Comparison of ENCODE assay signal across 8 mouse cellular contexts in genomic region chr8:94377714-94378205, GRCm38 (mm10). TPM values are rescaled to one million over a fixed set of nuclear protein-coding genes. Genes with fewer than 3 reads are reported as not detected.
DNase-seq lines count a peak whose midpoint lies in the region; ATAC-seq lines count a peak whose summit lies in the region.

No protein-coding gene starts in this region.

- peak overlapping the region; percentile 67; the same call in 1 of the 2 replicates for H3K27ac ChIP-seq in intestine, embryonic 15.5 days
- peak overlapping the region; percentile 79 for H3K27ac ChIP-seq in liver, embryonic 15.5 days (replicated peaks)
- H3K27ac ChIP-seq in hindbrain, embryonic 14.5 days: no peak overlapping the region

- no peaks in the 10 kb centered on the region for H3K9me3 ChIP-seq in intestine, embryonic 15.5 days
- no peaks in the 10 kb centered on the region for H3K9me3 ChIP-seq in liver, embryonic 15.5 days (replicated peaks)
- no peaks in the 10 kb centered on the region for H3K9me3 ChIP-seq in hindbrain, embryonic 14.5 days (ENCODE audit: control insufficient read depth, low read length)

- H3K9ac ChIP-seq in intestine, embryonic 15.5 days: no peak overlapping the region
- peak overlapping the region; percentile 13; the same call in 1 of the 2 replicates for H3K9ac ChIP-seq in liver, embryonic 15.5 days
- H3K9ac ChIP-seq in hindbrain, embryonic 14.5 days: no peak overlapping the region

- H3K4me1 ChIP-seq in intestine, embryonic 15.5 days (replicated peaks): peaks cover 6% of the 10 kb centered on the region; the same call in 1 of the 2 replicates
- peaks cover 39% of the 10 kb centered on the region for H3K4me1 ChIP-seq in liver, embryonic 15.5 days (replicated peaks)
- H3K4me1 ChIP-seq in hindbrain, embryonic 14.5 days (replicated peaks; ENCODE audit: control insufficient read depth, insufficient read depth, low read length): no peaks in the 10 kb centered on the region

- peak; percentile 48 to 76 for DNase-seq in urinary bladder, postnatal 36 days (ENCODE audit: low spot score in 2 of 2)
- no peak for DNase-seq in urinary bladder, postnatal 10 days (ENCODE audit: low spot score)
- peak; percentile 86 for DNase-seq in yolk sac, embryonic 10.5 days (ENCODE audit: low spot score)
- DNase-seq in cerebellum, adult 8-10 months: no peak
- no peak for DNase-seq in right cerebral cortex, postnatal 25 days
- no peak for DNase-seq in hindbrain, embryonic 14.5 days (ENCODE audit: low spot score)

- ATAC-seq in intestine, embryonic 15.5 days: peak; percentile 91
- peak; percentile 76 for ATAC-seq in liver, embryonic 15.5 days (ENCODE audit: insufficient read depth)
- no peak for ATAC-seq in hindbrain, embryonic 14.5 days (ENCODE audit: low FRiP score)

- H3K36me3 ChIP-seq in intestine, embryonic 15.5 days: no peaks in the 10 kb centered on the region
- no peaks in the 10 kb centered on the region for H3K36me3 ChIP-seq in liver, embryonic 15.5 days (replicated peaks)
- no peaks in the 10 kb centered on the region for H3K36me3 ChIP-seq in hindbrain, embryonic 14.5 days (replicated peaks; ENCODE audit: control insufficient read depth, insufficient read depth)

- 27% methylated on average over 11 of the region's 11 CpGs for WGBS in intestine, embryonic 15.5 days
- 67% methylated on average over 11 of the region's 11 CpGs for WGBS in liver, embryonic 15.5 days (ENCODE audit: insufficient replicate concordance)
- 71% methylated on average over 11 of the region's 11 CpGs for WGBS in hindbrain, embryonic 14.5 days

- no peak overlapping the region for H3K4me3 ChIP-seq in intestine, embryonic 15.5 days (replicated peaks)
- peak overlapping the region; percentile 29 for H3K4me3 ChIP-seq in liver, embryonic 15.5 days (replicated peaks)
- no peak overlapping the region for H3K4me3 ChIP-seq in hindbrain, embryonic 14.5 days (replicated peaks; ENCODE audit: low read length)

- peak overlapping the region; percentile 28; the same call in 1 of the 2 replicates for H3K4me2 ChIP-seq in intestine, embryonic 15.5 days (replicated peaks)
- H3K4me2 ChIP-seq in liver, embryonic 15.5 days: peak overlapping the region; percentile 11; the same call in 1 of the 2 replicates
- no peak overlapping the region for H3K4me2 ChIP-seq in hindbrain, embryonic 14.5 days (replicated peaks)

- no peaks in the 10 kb centered on the region for H3K27me3 ChIP-seq in intestine, embryonic 15.5 days (replicated peaks)
- 0 out of 2 replicates have a peak, but pooled peaks cover 16% of the 10 kb centered on the region for H3K27me3 ChIP-seq in liver, embryonic 15.5 days
- H3K27me3 ChIP-seq in hindbrain, embryonic 14.5 days (ENCODE audit: control insufficient read depth, insufficient read depth, low read length): no peaks in the 10 kb centered on the region

RNA-seq across cellular contexts. Expression of gene Herpud1, which starts 8.5 kb away (rescaled TPM):
- 115 and 138 TPM in 2 replicates for polyA plus RNA-seq in intestine, embryonic 15.5 days (2015; fragmentation: Nextera tagmentation; extraction: Ambion mirVana)
- 139 and 161 TPM in 2 replicates for polyA plus RNA-seq in liver, embryonic 15.5 days (2015; fragmentation: Nextera tagmentation; extraction: Ambion mirVana)
- polyA plus RNA-seq in hindbrain, embryonic 14.5 days (2014; fragmentation: Nextera tagmentation; extraction: Ambion mirVana): 66.6 and 79.8 TPM in 2 replicates

RNA-seq across cellular contexts. Expression of gene Slc12a3, which starts 48.8 kb away (rescaled TPM):
- 0.06 and 0.10 TPM in 2 replicates for polyA plus RNA-seq in intestine, embryonic 15.5 days (2015; fragmentation: Nextera tagmentation; extraction: Ambion mirVana)
- 0.15 and 0.37 TPM in 2 replicates for polyA plus RNA-seq in liver, embryonic 15.5 days (2015; fragmentation: Nextera tagmentation; extraction: Ambion mirVana)
- 0.07 TPM in 1 of 2 replicates, not detected in the other for polyA plus RNA-seq in hindbrain, embryonic 14.5 days (2014; fragmentation: Nextera tagmentation; extraction: Ambion mirVana)

RNA-seq across cellular contexts. Expression of gene Nlrc5, which starts 56.4 kb away (rescaled TPM):
- polyA plus RNA-seq in intestine, embryonic 15.5 days (2015; fragmentation: Nextera tagmentation; extraction: Ambion mirVana): 0.21 and 0.33 TPM in 2 replicates
- 0.35 and 0.62 TPM in 2 replicates for polyA plus RNA-seq in liver, embryonic 15.5 days (2015; fragmentation: Nextera tagmentation; extraction: Ambion mirVana)
- 0.22 and 0.31 TPM in 2 replicates for polyA plus RNA-seq in hindbrain, embryonic 14.5 days (2014; fragmentation: Nextera tagmentation; extraction: Ambion mirVana)

Comparison
In these comparisons a context has a peak if more than half of its experiments do, and no peak if none do; other contexts are left out.
1. DNase-seq: peak in urinary bladder, postnatal 36 days (2 of 2) and yolk sac, embryonic 10.5 days (single experiment); none in urinary bladder, postnatal 10 days (single experiment), cerebellum, adult 8-10 months (single experiment), right cerebral cortex, postnatal 25 days (single experiment) and hindbrain, embryonic 14.5 days (single experiment).